Comparison of ENCODE assay signal across 9 mouse cellular contexts in genomic region chr9:88362055-88362850, GRCm38 (mm10). TPM values are rescaled to one million over a fixed set of nuclear protein-coding genes. Genes with fewer than 3 reads are reported as not detected.
DNase-seq lines count a peak whose midpoint lies in the region; ATAC-seq lines count a peak whose summit lies in the region.
"Had no signal": no experiment of that assay in that cellular context is flagged by ENCODE, and none has a peak within 500 bp of the region (broad histone marks: within the 10 kb centered on the region; RNA-seq: fewer than 3 reads in every experiment).

No protein-coding gene starts in this region.

- peak; percentile 9 to 14 for DNase-seq in heart, adult 9 months (ENCODE audit: low spot score in 2 of 2)
- DNase-seq in heart, adult 8-10 months (ENCODE audit: low spot score): no peak
- DNase-seq in thymus, postnatal 14 days: peak; percentile 38
- DNase-seq in thymus, postnatal 25 days: no peak
- DNase-seq in urinary bladder, postnatal 14 days (ENCODE audit: low spot score): no peak
- DNase-seq in urinary bladder, postnatal 10 days (ENCODE audit: low spot score): no peak
- no peak for DNase-seq in B cell, adult 2 months
- DNase-seq: thymus, adult 2 months had no signal

- peak; percentile 60 for ATAC-seq in forebrain, embryonic 13.5 days

- no peaks in the 10 kb centered on the region for H3K36me3 ChIP-seq in forebrain, embryonic 13.5 days (ENCODE audit: poor library complexity, severe bottlenecking)

- H3K9ac ChIP-seq in forebrain, embryonic 13.5 days: no peak overlapping the region

- WGBS in forebrain, embryonic 13.5 days: 18% methylated on average over 5 of the region's 5 CpGs

- H3K27me3 ChIP-seq in forebrain, embryonic 13.5 days: no peaks in the 10 kb centered on the region

- peaks cover 13% of the 10 kb centered on the region for H3K4me1 ChIP-seq in forebrain, embryonic 13.5 days

- no peaks in the 10 kb centered on the region for H3K9me3 ChIP-seq in forebrain, embryonic 13.5 days (replicated peaks)

- no peak overlapping the region for H3K27ac ChIP-seq in forebrain, embryonic 13.5 days

- no peak overlapping the region for H3K4me2 ChIP-seq in forebrain, embryonic 13.5 days

- H3K4me3 ChIP-seq in forebrain, embryonic 13.5 days: no peak overlapping the region

RNA-seq across cellular contexts. Expression of gene Nt5e, which starts 35.3 kb away (rescaled TPM):
- total RNA-seq in heart, adult 8-10 months (2022): 10 to 100 TPM in 2 of 4 experiments, 1 to 10 TPM in 2; 8.2 to 12.4 (median 10.8) TPM
- 0.46 and 0.54 TPM in 2 replicates for polyA plus RNA-seq in forebrain, embryonic 13.5 days (2015; fragmentation: Nextera tagmentation; extraction: Ambion mirVana)

Comparison
In these comparisons a context has a peak if more than half of its experiments do, and no peak if none do; other contexts are left out.
1. DNase-seq: peak in heart, adult 9 months (2 of 2) and thymus, postnatal 14 days (single experiment); none in heart, adult 8-10 months (single experiment), thymus, postnatal 25 days (single experiment), urinary bladder, postnatal 14 days (single experiment), urinary bladder, postnatal 10 days (single experiment) and B cell, adult 2 months (0 of 2).